Mouse (Mus musculus) heart, postnatal 0 days (tissue): ENCODE data around the gene Magi1.

Source experiments
- CTCF ChIP-seq: IDR thresholded peaks from 2 replicates; pipeline ENCODE4 v1.5.1; 2016; ENCODE audit warnings: antibody characterized with exemption, control low read depth, low read depth
- EP300 ChIP-seq: IDR thresholded peaks from 2 replicates; pipeline ENCODE4 v1.6.1; 2016; ENCODE audit warnings: antibody characterized with exemption, low read depth

GRCm38 (mm10) chr6:93873536-93873935 lies 410.2 kb downstream of the Magi1 start:
- TF ChIP-seq CTCF (no peak), EP300 (no peak)
